Mouse (Mus musculus): ENCODE results near the gene Zfp119a. TPM values are rescaled to one million over a fixed set of nuclear protein-coding genes. Genes with fewer than 3 reads are reported as not detected.

Gene Zfp119a
- 6.5 and 7.2 TPM in 2 replicates for polyA plus RNA-seq (2015; fragmentation: Nextera tagmentation; extraction: Ambion mirVana)

GRCm38 (mm10) chr17:55878636-55879369, at the start of gene Zfp119a:
TSS of gene Zfp119a (minus strand) at chr17:55878930.
- DNase-seq (ENCODE audit: low spot score): peak; percentile 75

GRCm38 (mm10) chr17:55906669-55907068, 27.9 kb upstream of the Zfp119a start:
- DNase-seq (ENCODE audit: low spot score): no peak

- DNase-seq (ENCODE audit: low spot score): no peak
These were observed 25.4 kb upstream of the Zfp119a start for GRCm38 (mm10) chr17:55904131-55904530.

- no peak for DNase-seq (ENCODE audit: low spot score)
These were observed 25.0 kb upstream of the Zfp119a start for GRCm38 (mm10) chr17:55903687-55904086.

- DNase-seq (ENCODE audit: low spot score): no peak
These were observed 24.4 kb upstream of the Zfp119a start for GRCm38 (mm10) chr17:55903087-55903486.

GRCm38 (mm10) chr17:55892406-55892955, 13.8 kb upstream of the Zfp119a start:
- peak; percentile 35 for DNase-seq (ENCODE audit: low spot score)

GRCm38 (mm10) chr17:55884912-55885311, 6.2 kb upstream of the Zfp119a start:
- no peak for DNase-seq (ENCODE audit: low spot score)

GRCm38 (mm10) chr17:55883631-55884030, 4.9 kb upstream of the Zfp119a start:
- no peak for DNase-seq (ENCODE audit: low spot score)

GRCm38 (mm10) chr17:55878282-55878635, 471 bp downstream of the Zfp119a start:
- peak; percentile 6 for DNase-seq (ENCODE audit: low spot score)

- no peak for DNase-seq (ENCODE audit: low spot score)
These were observed 1.5 kb downstream of the Zfp119a start for GRCm38 (mm10) chr17:55877184-55877583.

- DNase-seq (ENCODE audit: low spot score): no peak
These were observed 35.7 kb downstream of the Zfp119a start for GRCm38 (mm10) chr17:55843067-55843466.

GRCm38 (mm10) chr17:55821566-55821965, 57.2 kb downstream of the Zfp119a start:
- no peak for DNase-seq (ENCODE audit: low spot score)

- no peak for DNase-seq (ENCODE audit: low spot score)
These were observed 61.9 kb downstream of the Zfp119a start for GRCm38 (mm10) chr17:55816853-55817252.

Other genes starting within 250 kb of the Zfp119a start
- 9.0 and 9.9 TPM in 2 replicates for gene Pot1b, start 166.3 kb downstream of the Zfp119a start, polyA plus RNA-seq (2015; fragmentation: Nextera tagmentation; extraction: Ambion mirVana)
- gene Adgre4, start 128.9 kb downstream of the Zfp119a start, polyA plus RNA-seq (2015; fragmentation: Nextera tagmentation; extraction: Ambion mirVana): 1.1 and 1.2 TPM in 2 replicates
- gene Zfp959, start 13.2 kb upstream of the Zfp119a start, polyA plus RNA-seq (2015; fragmentation: Nextera tagmentation; extraction: Ambion mirVana): 12.1 and 16.9 TPM in 2 replicates
- gene Zfp119b, start 70.6 kb upstream of the Zfp119a start, polyA plus RNA-seq (2015; fragmentation: Nextera tagmentation; extraction: Ambion mirVana): 5.6 and 6.0 TPM in 2 replicates
- 5.2 and 6.1 TPM in 2 replicates for gene Ebi3, start 73.7 kb upstream of the Zfp119a start, polyA plus RNA-seq (2015; fragmentation: Nextera tagmentation; extraction: Ambion mirVana)
- 32.0 and 32.1 TPM in 2 replicates for gene Yju2, start 80.2 kb upstream of the Zfp119a start, polyA plus RNA-seq (2015; fragmentation: Nextera tagmentation; extraction: Ambion mirVana)
- gene Shd, start 91.5 kb upstream of the Zfp119a start, polyA plus RNA-seq (2015; fragmentation: Nextera tagmentation; extraction: Ambion mirVana): 0.80 and 1.6 TPM in 2 replicates
- 1.9 and 2.7 TPM in 2 replicates for gene Fsd1, start 107.6 kb upstream of the Zfp119a start, polyA plus RNA-seq (2015; fragmentation: Nextera tagmentation; extraction: Ambion mirVana)
- 17.6 and 18.0 TPM in 2 replicates for gene Stap2, start 126.7 kb upstream of the Zfp119a start, polyA plus RNA-seq (2015; fragmentation: Nextera tagmentation; extraction: Ambion mirVana)
- 65.7 and 65.9 TPM in 2 replicates for gene Mpnd, start 126.8 kb upstream of the Zfp119a start, polyA plus RNA-seq (2015; fragmentation: Nextera tagmentation; extraction: Ambion mirVana)
- 117 and 129 TPM in 2 replicates for gene Sh3gl1, start 157.7 kb upstream of the Zfp119a start, polyA plus RNA-seq (2015; fragmentation: Nextera tagmentation; extraction: Ambion mirVana)
- gene Chaf1a, start 161.5 kb upstream of the Zfp119a start, polyA plus RNA-seq (2015; fragmentation: Nextera tagmentation; extraction: Ambion mirVana): 18.0 and 18.5 TPM in 2 replicates
- 38.7 and 39.9 TPM in 2 replicates for gene Ubxn6, start 196.1 kb upstream of the Zfp119a start, polyA plus RNA-seq (2015; fragmentation: Nextera tagmentation; extraction: Ambion mirVana)
- 80.0 and 81.8 TPM in 2 replicates for gene Hdgfl2, start 200.7 kb upstream of the Zfp119a start, polyA plus RNA-seq (2015; fragmentation: Nextera tagmentation; extraction: Ambion mirVana)
- 0.08 and 0.09 TPM in 2 replicates for gene Plin4, start 230.9 kb upstream of the Zfp119a start, polyA plus RNA-seq (2015; fragmentation: Nextera tagmentation; extraction: Ambion mirVana)
- gene Plin5, start 238.7 kb upstream of the Zfp119a start, polyA plus RNA-seq (2015; fragmentation: Nextera tagmentation; extraction: Ambion mirVana): 0.10 and 0.44 TPM in 2 replicates
- 2.7 and 3.1 TPM in 2 replicates for gene Lrg1, start 243.1 kb upstream of the Zfp119a start, polyA plus RNA-seq (2015; fragmentation: Nextera tagmentation; extraction: Ambion mirVana)